Mouse (Mus musculus) brain, embryonic 14.5 days (tissue): ENCODE data around the gene Lcp1. TPM values are rescaled to one million over a fixed set of nuclear protein-coding genes. Genes with fewer than 3 reads are reported as not detected.

ENCODE experiments used
- DNase-seq: peaks from one replicate; pipeline ENCODE4 v3.0.0-alpha.2; 2011; ENCODE audit warnings: low read depth
- CTCF ChIP-seq: fragments of 200-500 bp; IDR thresholded peaks from 2 replicates; pipeline ENCODE4 v1.5.1; 2012; ENCODE audit warnings: inconsistent platforms, mild to moderate bottlenecking, moderate library complexity, borderline replicate concordance; ENCODE audit not compliant: insufficient read depth, insufficient read length; ENCODE audit errors: extremely low read depth
- POLR2A ChIP-seq: fragments of 200-500 bp; IDR thresholded peaks from 2 replicates; pipeline ENCODE4 v1.6.1; 2012; ENCODE audit warnings: mild to moderate bottlenecking, inconsistent platforms, borderline replicate concordance; ENCODE audit not compliant: poor library complexity, insufficient read depth, insufficient read length, severe bottlenecking; ENCODE audit errors: extremely low read depth
- polyA plus RNA-seq: library from polyadenylated mRNA; depleted of rRNA; stranded (reverse); fragments of >200 nt; gene quantifications from 2 replicates; pipeline ENCODE4 v1.2.3, GENCODE M21; 2012

Lcp1 gene
- polyA plus RNA-seq, 1 experiment, result 7.4 TPM

DNA sequence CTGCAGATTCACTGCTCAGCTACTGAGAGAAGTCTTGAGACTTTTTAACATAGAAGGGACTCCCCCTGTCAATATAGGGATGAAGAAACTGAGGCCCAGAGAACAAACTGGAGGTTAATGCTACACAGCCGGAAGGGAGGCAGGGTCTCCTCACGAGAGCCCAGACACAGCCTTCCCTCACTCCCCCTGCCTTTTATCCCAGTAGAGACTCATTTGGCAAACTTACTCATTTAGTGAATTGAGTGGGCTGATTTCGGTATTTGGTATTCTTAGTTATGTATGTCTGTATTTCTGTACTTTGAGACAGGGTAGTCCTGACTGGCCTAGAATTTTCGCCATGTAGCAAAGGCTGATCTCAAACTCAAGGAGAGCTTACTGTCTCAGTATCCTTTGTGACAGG lies 59.8 kb downstream of the Lcp1 start:
- TF ChIP-seq POLR2A (no peak), CTCF (no peak)
- no peak for DNase-seq

DNA sequence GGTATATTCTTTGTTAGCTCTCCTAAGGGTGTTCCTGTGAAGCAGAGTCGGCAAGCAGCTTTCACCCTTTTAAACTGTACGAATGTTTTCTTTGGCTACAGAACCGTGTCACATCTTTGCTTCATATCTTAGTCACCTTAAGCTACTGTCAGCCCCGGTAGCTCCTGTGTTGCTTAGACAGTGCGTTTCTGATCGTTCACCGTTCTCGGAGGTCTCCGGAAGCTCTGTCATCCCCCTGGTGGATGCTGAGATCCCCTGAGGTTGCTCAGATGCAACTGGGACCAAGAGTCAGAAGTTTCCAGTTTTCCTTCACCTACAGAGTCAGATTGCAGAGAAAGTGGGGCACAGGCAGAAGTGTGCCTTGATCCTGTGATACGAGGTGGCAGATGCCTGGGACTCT lies 61.5 kb downstream of the Lcp1 start:
- DNase-seq, result no peak

GRCm38 (mm10) chr14:75192858-75193257 lies 62.0 kb downstream of the Lcp1 start:
- TF ChIP-seq CTCF (no peak), POLR2A (no peak)

More for the DNA sequence above, 61.5 kb downstream of the Lcp1 start:
- TF ChIP-seq POLR2A (no peak), CTCF (no peak)

GRCm38 (mm10) chr14:75195530-75195929 lies 64.6 kb downstream of the Lcp1 start:
- no peak for DNase-seq
- no peak for TF ChIP-seq POLR2A
- no peak for TF ChIP-seq CTCF

More at GRCm38 (mm10) chr14:75192858-75193257, 62.0 kb downstream of the Lcp1 start:
- no peak for DNase-seq

GRCm38 (mm10) chr14:75197027-75197426 lies 66.1 kb downstream of the Lcp1 start:
- peak; percentile 87; the same call in 1 of the 2 replicates for TF ChIP-seq CTCF
- no peak for TF ChIP-seq POLR2A
- DNase-seq, result peak; percentile 88

DNA sequence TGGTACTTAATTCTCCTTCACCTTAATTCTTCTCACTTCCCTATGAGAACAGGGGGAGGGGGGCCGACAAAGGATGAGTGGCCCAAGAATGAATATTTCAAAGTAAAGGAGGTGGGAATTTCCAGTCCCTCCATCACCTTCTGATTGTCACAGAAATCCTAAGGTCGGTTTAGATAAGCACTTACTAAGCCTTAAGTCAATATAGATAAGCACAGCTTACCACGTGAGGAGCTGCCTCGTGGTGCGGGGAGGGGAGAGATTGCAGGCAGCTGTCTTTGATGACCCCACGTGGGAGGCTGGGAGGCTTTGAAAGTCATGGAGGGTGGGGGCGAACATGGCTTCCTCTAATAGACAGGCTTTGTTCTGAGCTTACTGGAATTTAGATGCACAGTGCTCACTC lies 66.8 kb downstream of the Lcp1 start:
- TF ChIP-seq POLR2A, result no peak
- TF ChIP-seq CTCF, result no peak
- DNase-seq, result no peak

DNA sequence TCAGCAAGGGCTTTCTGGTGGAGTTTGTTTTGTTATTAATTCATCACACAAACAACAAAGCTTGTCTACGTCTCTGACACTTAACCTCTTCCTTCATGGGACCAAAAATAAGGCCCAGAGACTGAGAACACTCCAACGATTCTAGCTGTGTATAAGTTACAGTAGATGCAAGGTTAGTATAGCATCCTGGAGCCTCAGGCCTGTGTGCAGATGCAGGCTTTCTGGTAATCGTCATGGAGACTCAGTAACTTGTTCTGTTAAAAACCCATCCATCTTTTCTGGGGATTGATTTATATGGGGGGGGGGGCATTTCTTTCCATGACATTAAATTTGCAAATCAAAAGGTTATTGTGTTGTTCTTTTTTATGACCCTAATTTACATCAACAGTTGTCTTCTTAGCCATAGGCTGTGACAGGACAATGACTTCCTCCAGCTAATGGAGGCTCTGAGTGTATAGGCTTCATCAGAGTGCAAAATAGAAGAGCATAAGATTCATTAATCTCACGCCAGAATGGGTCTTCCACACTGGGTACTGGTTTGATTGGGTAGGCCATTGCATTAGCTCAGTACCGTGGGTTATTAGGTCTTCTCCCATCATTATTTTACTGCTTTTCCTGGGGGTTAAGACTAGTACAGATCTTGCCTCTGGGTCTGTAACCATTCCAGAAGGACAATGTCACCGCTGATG lies 74.6 kb downstream of the Lcp1 start:
- DNase-seq, result no peak
- TF ChIP-seq POLR2A (no peak), CTCF (no peak)

- no peak for DNase-seq
- TF ChIP-seq POLR2A, result no peak
Observed at GRCm38 (mm10) chr14:75206307-75206706, 75.4 kb downstream of the Lcp1 start.

DNA sequence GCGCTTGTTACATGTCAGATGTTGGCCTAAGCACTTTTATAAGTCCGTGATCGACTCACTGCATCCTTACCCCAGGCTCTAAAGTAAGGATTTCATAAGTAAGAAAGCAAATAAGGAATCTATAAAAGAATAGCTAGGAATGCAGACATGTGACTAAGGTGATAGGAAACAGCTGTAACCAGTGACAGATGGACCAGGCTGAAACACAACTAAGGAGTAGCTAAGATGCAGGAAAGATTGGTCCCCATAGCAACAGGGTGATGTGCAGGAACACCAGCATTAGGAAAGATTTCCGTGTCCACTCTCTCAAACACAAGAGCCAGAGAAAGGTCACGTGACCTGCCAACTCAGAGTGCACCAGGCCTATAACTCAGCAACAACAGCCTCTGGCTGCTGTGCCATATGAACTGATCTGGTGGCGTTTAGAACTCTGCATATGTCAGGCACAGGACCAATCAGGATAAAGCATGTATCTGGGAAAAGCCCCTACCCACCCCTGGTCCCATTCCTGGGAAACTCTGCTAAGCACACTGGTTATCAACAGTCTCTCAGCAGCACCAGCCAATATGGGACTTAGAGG lies 77.8 kb downstream of the Lcp1 start:
- DNase-seq, result no peak
- TF ChIP-seq POLR2A (no peak), CTCF (no peak)

DNA sequence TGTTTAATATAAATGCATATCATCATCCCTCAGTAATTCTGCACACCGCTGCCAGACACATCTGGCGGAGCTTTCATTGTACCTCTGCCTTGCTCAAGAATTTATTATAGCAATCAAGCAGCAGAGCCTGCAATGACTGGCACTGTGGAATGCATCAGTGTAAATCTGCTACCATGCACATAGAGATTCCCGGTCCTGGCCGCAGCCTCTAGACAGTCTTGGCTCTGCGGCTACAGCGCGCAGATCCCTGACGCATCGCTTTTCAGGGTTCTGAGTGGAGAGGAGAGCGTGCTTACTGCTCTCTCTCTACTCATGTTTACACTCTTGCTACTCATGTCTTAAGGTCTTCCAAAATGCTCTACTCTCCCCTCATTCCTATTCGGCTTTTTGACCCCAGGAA lies 82.9 kb downstream of the Lcp1 start:
- no peak for TF ChIP-seq CTCF
- peak; percentile 47 for DNase-seq

DNA sequence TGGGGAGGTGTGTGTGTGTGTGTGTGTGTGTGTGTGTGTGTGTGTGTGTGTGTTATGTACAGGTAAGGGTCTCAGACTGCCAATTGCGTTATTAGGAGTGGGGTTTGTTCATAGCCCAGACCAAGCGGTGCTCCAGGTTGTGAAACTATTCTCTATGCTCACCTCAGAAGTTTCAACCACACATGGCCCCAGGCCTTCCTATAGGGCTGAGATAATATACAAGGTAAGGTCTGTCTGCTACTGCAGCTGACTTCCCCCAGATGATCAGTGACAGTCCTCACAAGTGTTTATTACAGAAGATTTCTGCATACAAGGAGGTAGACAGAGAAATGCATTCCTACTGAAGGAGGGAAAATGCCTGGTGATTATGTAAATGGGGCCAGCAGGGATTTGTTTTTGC lies 87.9 kb downstream of the Lcp1 start:
- no peak for TF ChIP-seq CTCF
- no peak for TF ChIP-seq POLR2A
- DNase-seq, result no peak

DNA sequence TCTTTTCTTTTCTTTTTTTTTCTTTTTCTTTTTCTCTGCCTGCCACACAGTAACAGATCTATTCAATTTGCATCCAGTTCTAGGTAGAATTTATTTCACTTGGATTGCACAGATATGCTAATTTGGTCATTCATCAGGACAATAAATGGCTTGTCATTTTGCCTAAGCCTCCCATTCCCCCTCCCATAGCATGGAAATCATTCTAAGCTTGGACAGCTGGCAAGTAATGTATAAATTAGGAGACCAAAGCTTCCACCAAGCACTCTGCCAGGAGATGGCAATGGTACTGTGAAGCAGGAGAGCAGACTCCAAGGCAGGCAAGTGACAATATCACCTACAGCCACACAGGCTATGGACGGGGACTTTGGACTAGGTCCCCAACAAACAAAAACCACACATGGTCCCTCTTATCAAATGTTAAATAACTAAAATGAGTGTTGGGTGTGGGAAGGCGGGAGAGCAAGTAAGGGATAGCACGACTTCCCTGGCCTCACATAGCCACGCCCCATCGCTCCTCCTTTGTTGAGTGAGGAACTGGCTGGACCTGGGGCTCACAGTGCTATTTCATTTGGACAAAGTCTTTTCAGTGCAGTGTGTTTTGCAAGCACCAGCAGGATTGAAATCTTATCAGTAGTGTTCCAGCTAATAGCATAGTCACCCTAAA lies 88.5 kb downstream of the Lcp1 start:
- DNase-seq, result peak; percentile 94

More for the DNA sequence above, 88.5 kb downstream of the Lcp1 start:
- TF ChIP-seq POLR2A, result no peak
- TF ChIP-seq CTCF, result no peak
